Mouse (Mus musculus) megakaryocyte-erythroid progenitor cell, adult 5 weeks (primary cell): Measurements from ENCODE around the gene Serpinb3d. TPM values are rescaled to one million over a fixed set of nuclear protein-coding genes. Genes with fewer than 3 reads are reported as not detected.

Experiments used
- polyA plus RNA-seq: library from polyadenylated mRNA; stranded (reverse); fragments of >175 nt; gene quantifications from 2 replicates; pipeline ENCODE4 v1.2.3, GENCODE M21; 2012

Gene Serpinb3d
- not detected in 2 replicates for polyA plus RNA-seq

GRCm38 (mm10) chr1:107083406-107083805 lies at the start of gene Serpinb3d:
TSS of gene Serpinb3d (minus strand) at chr1:107083506.

GRCm38 (mm10) chr1:107052203-107052602 lies 31.1 kb downstream of the Serpinb3d start, which contains the start of gene Serpinb3a:
TSS of gene Serpinb3a (minus strand) at chr1:107052303.

Other genes with a start within 250 kb of the Serpinb3d start
- gene Serpinb5, start 222.3 kb downstream of the Serpinb3d start, polyA plus RNA-seq, result not detected in 2 replicates
- not detected in 2 replicates for gene Serpinb12, start 149.1 kb downstream of the Serpinb3d start, polyA plus RNA-seq
- gene Serpinb13, start 102.5 kb downstream of the Serpinb3d start, polyA plus RNA-seq, result not detected in 2 replicates
- not detected in 2 replicates for gene Serpinb3a, start 31.2 kb downstream of the Serpinb3d start, polyA plus RNA-seq
- gene Serpinb3b, start 194.9 kb upstream of the Serpinb3d start, polyA plus RNA-seq, result not detected in 2 replicates
- not detected in 2 replicates for gene Serpinb3c, start 194.9 kb upstream of the Serpinb3d start, polyA plus RNA-seq